Mouse (Mus musculus) C2C12 (cell line): Measurements from ENCODE around the gene Tnfsfm13. TPM values are rescaled to one million over a fixed set of nuclear protein-coding genes. Genes with fewer than 3 reads are reported as not detected.

Experiments used
- H3K27me3 ChIP-seq: one replicate; pipeline ENCODE4 v1.6.1; 2011; ENCODE audit not compliant: control insufficient read depth, insufficient read depth, insufficient read length
- H3K36me3 ChIP-seq: one replicate; pipeline ENCODE4 v1.6.1; 2011; ENCODE audit not compliant: control insufficient read depth, insufficient read depth
- H3K4me3 ChIP-seq: one replicate; pipeline ENCODE4 v1.5.1; 2011; ENCODE audit warnings: mild to moderate bottlenecking, control low read depth; ENCODE audit not compliant: poor library complexity, insufficient read depth, severe bottlenecking
- H3K79me2 ChIP-seq: one replicate; pipeline ENCODE4 v1.6.1; 2011; ENCODE audit not compliant: control insufficient read depth, insufficient read depth
- H3K79me3 ChIP-seq: one replicate; pipeline ENCODE4 v1.6.1; 2011; ENCODE audit warnings: low read depth, control low read depth
- H3ac ChIP-seq: one replicate; pipeline ENCODE3; 2011; ENCODE audit warnings: low read depth; ENCODE audit not compliant: control insufficient read depth, insufficient read length
- CEBPB ChIP-seq: IDR thresholded peaks from one replicate; pipeline ENCODE4 v1.6.1; 2011; ENCODE audit warnings: low read depth, mild to moderate bottlenecking, control low read depth, moderate library complexity
- CTCF ChIP-seq: IDR thresholded peaks from one replicate; pipeline ENCODE4 v1.5.1; 2011; ENCODE audit not compliant: control insufficient read depth, insufficient read depth, insufficient read length
- FOSL1 ChIP-seq: IDR thresholded peaks from one replicate; pipeline ENCODE4 v1.8.0; 2011; ENCODE audit warnings: mild to moderate bottlenecking, low read length; ENCODE audit not compliant: poor library complexity, insufficient read depth, severe bottlenecking
- MAX ChIP-seq: IDR thresholded peaks from one replicate; pipeline ENCODE4 v1.6.1; 2011; ENCODE audit warnings: mild to moderate bottlenecking, control low read depth
- MYOD1 ChIP-seq: IDR thresholded peaks from one replicate; pipeline ENCODE4 v1.6.1; 2011; ENCODE audit warnings: low read depth; ENCODE audit not compliant: control insufficient read depth, insufficient read length
- MYOG ChIP-seq: IDR thresholded peaks from one replicate; pipeline ENCODE4 v1.6.1; 2011; ENCODE audit not compliant: control insufficient read depth, insufficient read length; ENCODE audit errors: extremely low read depth
- USF1 ChIP-seq: IDR thresholded peaks from one replicate; pipeline ENCODE4 v1.6.1; 2011; ENCODE audit warnings: low read depth, mild to moderate bottlenecking, control low read depth, moderate library complexity
- polyA plus RNA-seq: library from polyadenylated mRNA; unstranded; fragments of >200 nt; fragmentation: generic; extraction: Trizol; gene quantifications from one replicate; pipeline ENCODE4 v1.2.1, GENCODE M21; 2012; ENCODE audit warnings: missing spikeins

The Tnfsfm13 gene
- polyA plus RNA-seq, 1 experiment = 1.5 TPM

DNA sequence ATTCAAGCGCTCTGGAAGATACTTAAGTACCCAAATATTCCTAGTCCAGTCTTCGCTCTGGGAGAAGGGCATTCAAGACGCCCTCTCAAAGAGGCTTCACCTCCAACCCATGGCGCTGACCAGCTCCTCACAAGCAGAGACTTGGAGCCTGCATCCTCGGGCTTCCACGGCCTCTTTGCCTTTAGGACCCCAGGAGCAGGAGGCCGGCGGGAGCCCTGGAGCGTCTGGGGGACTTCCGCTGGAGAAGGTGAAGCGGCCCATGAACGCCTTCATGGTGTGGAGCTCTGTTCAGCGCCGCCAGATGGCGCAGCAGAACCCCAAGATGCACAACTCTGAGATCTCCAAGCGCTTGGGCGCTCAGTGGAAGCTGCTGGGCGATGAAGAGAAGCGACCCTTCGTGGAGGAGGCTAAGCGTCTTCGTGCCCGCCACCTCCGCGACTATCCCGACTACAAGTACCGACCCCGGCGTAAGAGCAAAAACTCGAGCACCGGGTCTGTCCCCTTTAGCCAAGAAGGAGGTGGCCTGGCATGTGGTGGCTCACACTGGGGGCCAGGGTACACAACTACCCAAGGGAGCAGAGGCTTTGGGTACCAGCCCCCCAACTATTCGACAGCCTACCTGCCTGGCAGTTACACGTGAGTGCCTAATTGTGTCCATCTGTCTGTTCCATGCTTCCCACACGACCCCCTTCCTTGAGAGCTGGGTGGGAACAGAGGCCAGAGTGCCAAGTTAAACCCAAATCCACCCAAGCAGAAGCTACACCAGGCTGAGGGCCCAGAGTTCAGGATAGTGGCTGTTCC, 40.4 kb downstream of the Tnfsfm13 start, which contains the start of gene Sox15:
Gene Sox15, plus strand, starts transcription at position 51 of the 801 bp plus-strand sequence.
- Histone ChIP-seq H3K36me3 (peaks cover 76% of the 10 kb centered on the region), H3K79me2 (peaks cover 9% of the 10 kb centered on the region), H3K4me3 (no peak within 1 kb of the TSS), H3ac (no peak within 1 kb of the TSS), H3K27me3 (no peaks in the 10 kb centered on the region), H3K79me3 (peaks cover 3% of the 10 kb centered on the region)
- TF ChIP-seq CTCF (peak; percentile 59), MYOD1 (no peak)

DNA sequence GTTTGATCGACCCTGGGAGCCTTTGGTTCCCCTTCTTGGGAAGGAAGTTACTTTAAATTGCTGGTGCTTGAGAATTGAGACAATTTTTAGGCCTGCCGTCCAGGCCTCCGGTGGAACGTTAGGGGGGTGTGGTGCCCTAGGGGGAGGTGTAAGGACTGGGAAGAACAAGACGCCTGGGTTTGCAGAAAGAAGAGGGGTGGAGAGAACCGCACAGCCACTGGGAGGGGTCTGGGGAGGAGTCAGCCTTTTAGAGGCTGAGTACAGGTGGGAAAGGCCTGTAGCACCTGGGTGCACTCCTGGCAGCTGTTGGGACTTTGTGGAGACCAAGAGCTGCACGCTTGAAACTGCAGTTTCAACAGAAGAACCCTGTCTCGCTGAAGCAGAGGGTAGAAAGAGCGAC, 41.1 kb downstream of the Tnfsfm13 start:
- Histone ChIP-seq H3K36me3 (peaks cover 76% of the 10 kb centered on the region), H3ac (no peak overlapping the region), H3K4me3 (no peak overlapping the region), H3K79me2 (peaks cover 2% of the 10 kb centered on the region), H3K27me3 (no peaks in the 10 kb centered on the region), H3K79me3 (no peaks in the 10 kb centered on the region)
- TF ChIP-seq MYOG (no peak), CTCF (no peak), CEBPB (no peak), USF1 (no peak), MYOD1 (no peak), FOSL1 (no peak), MAX (no peak)

- Histone ChIP-seq H3K36me3 (peaks cover 80% of the 10 kb centered on the region), H3K79me2 (no peaks in the 10 kb centered on the region), H3K27me3 (no peaks in the 10 kb centered on the region), H3K79me3 (no peaks in the 10 kb centered on the region), H3ac (no peak overlapping the region), H3K4me3 (no peak overlapping the region)
- TF ChIP-seq MAX (no peak), CEBPB (no peak), MYOD1 (no peak), FOSL1 (no peak), MYOG (no peak), CTCF (no peak), USF1 (no peak)
Observed at GRCm38 (mm10) chr11:69653399-69653798, 42.5 kb downstream of the Tnfsfm13 start.

- no peaks in the 10 kb centered on the region for H3K27me3 ChIP-seq
- TF ChIP-seq CTCF = no peak
- no peak for TF ChIP-seq FOSL1
- no peak for TF ChIP-seq CEBPB
- TF ChIP-seq USF1 = no peak
- TF ChIP-seq MYOG = no peak
- no peak for TF ChIP-seq MAX
- no peak for TF ChIP-seq MYOD1
- peaks cover 97% of the 10 kb centered on the region for H3K36me3 ChIP-seq
- H3K79me2 ChIP-seq = no peaks in the 10 kb centered on the region
- H3K4me3 ChIP-seq = no peak overlapping the region
- no peak overlapping the region for H3ac ChIP-seq
- no peaks in the 10 kb centered on the region for H3K79me3 ChIP-seq
Observed at GRCm38 (mm10) chr11:69645860-69646259, 50.0 kb downstream of the Tnfsfm13 start.

- H3K79me3 ChIP-seq = peaks cover 41% of the 10 kb centered on the region
- peaks cover 67% of the 10 kb centered on the region for H3K79me2 ChIP-seq
- no peak overlapping the region for H3ac ChIP-seq
- H3K36me3 ChIP-seq = peaks cover 38% of the 10 kb centered on the region
- no peak overlapping the region for H3K4me3 ChIP-seq
- no peaks in the 10 kb centered on the region for H3K27me3 ChIP-seq
- TF ChIP-seq MAX (no peak), MYOD1 (no peak), CEBPB (no peak), MYOG (no peak), CTCF (no peak), FOSL1 (no peak), USF1 (no peak)
Observed at GRCm38 (mm10) chr11:69635471-69635870, 60.4 kb downstream of the Tnfsfm13 start.
